Mouse (Mus musculus): Measurements from ENCODE around the gene Bub1b. TPM values are rescaled to one million over a fixed set of nuclear protein-coding genes. Genes with fewer than 3 reads are reported as not detected.

Bub1b gene
- polyA plus RNA-seq (2012; rRNA removed; ENCODE audit: low replicate concordance), result 2.6 and 7.7 TPM in 2 replicates

GRCm38 (mm10) chr2:118597673-118598568, at the start of gene Bub1b:
Gene Bub1b (plus strand): TSS chr2:118598211.

GRCm38 (mm10) chr2:118549507-118550473, 48.2 kb upstream of the Bub1b start, which contains the start of gene Bmf:
Gene Bmf (minus strand): TSS chr2:118549687.

GRCm38 (mm10) chr2:118662902-118663803, 65.1 kb downstream of the Bub1b start, which contains the start of gene Pak6:
Gene Pak6 (plus strand): TSS chr2:118663303.

Other genes with a start within 250 kb of the Bub1b start
- gene Gpr176, start 224.8 kb upstream of the Bub1b start, polyA plus RNA-seq (2012; rRNA removed; ENCODE audit: low replicate concordance), result 0.26 and 0.99 TPM in 2 replicates
- 10.4 and 15.7 TPM in 2 replicates for gene Eif2ak4, start 209.6 kb upstream of the Bub1b start, polyA plus RNA-seq (2012; rRNA removed; ENCODE audit: low replicate concordance)
- gene Srp14, start 118.5 kb upstream of the Bub1b start, polyA plus RNA-seq (2012; rRNA removed; ENCODE audit: low replicate concordance), result 60.0 and 73.3 TPM in 2 replicates
- 16.8 and 32.6 TPM in 2 replicates for gene Bmf, start 48.5 kb upstream of the Bub1b start, polyA plus RNA-seq (2012; rRNA removed; ENCODE audit: low replicate concordance)
- gene Pak6, start 65.1 kb downstream of the Bub1b start, polyA plus RNA-seq (2012; rRNA removed; ENCODE audit: low replicate concordance), result 0.20 and 0.90 TPM in 2 replicates
- 0.01 and 0.03 TPM in 2 replicates for gene Ankrd63, start 105.8 kb downstream of the Bub1b start, polyA plus RNA-seq (2012; rRNA removed; ENCODE audit: low replicate concordance)
- gene Plcb2, start 130.2 kb downstream of the Bub1b start, polyA plus RNA-seq (2012; rRNA removed; ENCODE audit: low replicate concordance), result 2.3 and 6.4 TPM in 2 replicates
- gene Inafm2, start 147.5 kb downstream of the Bub1b start, polyA plus RNA-seq (2012; rRNA removed; ENCODE audit: low replicate concordance), result 14.2 and 16.8 TPM in 2 replicates
- gene Ccdc9b, start 164.4 kb downstream of the Bub1b start, polyA plus RNA-seq (2012; rRNA removed; ENCODE audit: low replicate concordance), result 12.7 and 19.0 TPM in 2 replicates
- gene Phgr1, start 174.6 kb downstream of the Bub1b start, polyA plus RNA-seq (2012; rRNA removed; ENCODE audit: low replicate concordance), result 0.30 and 0.39 TPM in 2 replicates
- 1.0 and 3.3 TPM in 2 replicates for gene Disp2, start 181.5 kb downstream of the Bub1b start, polyA plus RNA-seq (2012; rRNA removed; ENCODE audit: low replicate concordance)
- gene Knstrn, start 215.8 kb downstream of the Bub1b start, polyA plus RNA-seq (2012; rRNA removed; ENCODE audit: low replicate concordance), result 0.80 and 4.4 TPM in 2 replicates